Mouse (Mus musculus): ENCODE measurements around the gene Prr7. TPM values are rescaled to one million over a fixed set of nuclear protein-coding genes. Genes with fewer than 3 reads are reported as not detected.

Gene Prr7
- polyA plus RNA-seq, 1 experiment from 2014 or later, result 0.55 TPM

GRCm38 (mm10) chr13:55479008-55479407 lies 14.9 kb downstream of the Prr7 start:
- no peak overlapping the region for H3K4me2 ChIP-seq (ENCODE audit: low read length)
- no peaks in the 10 kb centered on the region for H3K27me3 ChIP-seq (replicated peaks; ENCODE audit: control insufficient read depth, insufficient read depth, low read length)
- H3K36me3 ChIP-seq (ENCODE audit: control insufficient read depth, insufficient read depth, low read length), result peaks cover 77% of the 10 kb centered on the region
- DNase-seq (ENCODE audit: low spot score) (no peak), ATAC-seq (replicated peaks; ENCODE audit: low FRiP score, low TSS enrichment, low read depth) (no peak)
- H3K4me1 ChIP-seq (replicated peaks; ENCODE audit: control insufficient read depth, insufficient read depth, low read length), result peaks cover 15% of the 10 kb centered on the region
- no peak overlapping the region for H3K9ac ChIP-seq (ENCODE audit: low read length)
- 82% methylated on average over 7 of the region's 7 CpGs for WGBS
- no peak overlapping the region for H3K27ac ChIP-seq (ENCODE audit: low read depth)
- no peak overlapping the region for H3K4me3 ChIP-seq (ENCODE audit: low read depth, low read length)
- H3K9me3 ChIP-seq (ENCODE audit: control insufficient read depth, low read length), result no peaks in the 10 kb centered on the region

GRCm38 (mm10) chr13:55479929-55480328 lies 15.9 kb downstream of the Prr7 start:
- Histone ChIP-seq H3K4me3 (ENCODE audit: low read depth, low read length) (no peak overlapping the region), H3K9ac (ENCODE audit: low read length) (no peak overlapping the region), H3K4me2 (ENCODE audit: low read length) (no peak overlapping the region), H3K36me3 (ENCODE audit: control insufficient read depth, insufficient read depth, low read length) (peaks cover 72% of the 10 kb centered on the region), H3K4me1 (replicated peaks; ENCODE audit: control insufficient read depth, insufficient read depth, low read length) (peaks cover 24% of the 10 kb centered on the region), H3K9me3 (ENCODE audit: control insufficient read depth, low read length) (no peaks in the 10 kb centered on the region), H3K27ac (ENCODE audit: low read depth) (no peak overlapping the region), H3K27me3 (replicated peaks; ENCODE audit: control insufficient read depth, insufficient read depth, low read length) (no peaks in the 10 kb centered on the region)
- DNase-seq (ENCODE audit: low spot score) (no peak), ATAC-seq (replicated peaks; ENCODE audit: low FRiP score, low TSS enrichment, low read depth) (no peak)

DNA sequence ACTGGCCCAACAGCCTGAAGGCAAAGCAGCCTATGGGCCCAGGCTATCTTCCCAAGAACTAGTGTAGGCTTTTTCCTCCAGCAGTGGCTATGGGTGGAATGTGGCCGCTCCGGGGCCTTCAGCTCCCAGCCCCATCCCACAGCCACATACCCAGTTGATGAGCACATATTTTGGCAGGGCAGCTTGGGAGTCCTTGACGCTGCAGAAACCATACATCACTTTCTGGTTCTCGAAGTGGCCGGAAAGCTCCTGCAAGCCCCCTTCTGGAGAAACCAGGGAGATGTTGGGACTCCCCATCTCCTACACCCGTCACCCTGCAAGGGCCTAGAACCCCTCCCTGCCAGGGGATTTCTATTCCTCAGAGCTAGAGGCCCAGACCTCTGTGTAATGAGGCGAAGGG lies 18.5 kb downstream of the Prr7 start:
- DNase-seq (ENCODE audit: low spot score) (no peak), ATAC-seq (replicated peaks; ENCODE audit: low FRiP score, low TSS enrichment, low read depth) (no peak)
- peaks cover 47% of the 10 kb centered on the region for H3K36me3 ChIP-seq (ENCODE audit: control insufficient read depth, insufficient read depth, low read length)
- H3K9ac ChIP-seq (ENCODE audit: low read length), result no peak overlapping the region
- peak overlapping the region; percentile 30; the same call in 1 of the 2 replicates for H3K4me2 ChIP-seq (ENCODE audit: low read length)
- H3K27me3 ChIP-seq (replicated peaks; ENCODE audit: control insufficient read depth, insufficient read depth, low read length), result no peaks in the 10 kb centered on the region
- peak overlapping the region; percentile 55; the same call in 1 of the 2 replicates for H3K27ac ChIP-seq (ENCODE audit: low read depth)
- peaks cover 44% of the 10 kb centered on the region for H3K4me1 ChIP-seq (replicated peaks; ENCODE audit: control insufficient read depth, insufficient read depth, low read length)
- H3K9me3 ChIP-seq (ENCODE audit: control insufficient read depth, low read length), result no peaks in the 10 kb centered on the region
- H3K4me3 ChIP-seq (ENCODE audit: low read depth, low read length), result no peak overlapping the region
- WGBS, result 65% methylated on average over 7 of the region's 7 CpGs

DNA sequence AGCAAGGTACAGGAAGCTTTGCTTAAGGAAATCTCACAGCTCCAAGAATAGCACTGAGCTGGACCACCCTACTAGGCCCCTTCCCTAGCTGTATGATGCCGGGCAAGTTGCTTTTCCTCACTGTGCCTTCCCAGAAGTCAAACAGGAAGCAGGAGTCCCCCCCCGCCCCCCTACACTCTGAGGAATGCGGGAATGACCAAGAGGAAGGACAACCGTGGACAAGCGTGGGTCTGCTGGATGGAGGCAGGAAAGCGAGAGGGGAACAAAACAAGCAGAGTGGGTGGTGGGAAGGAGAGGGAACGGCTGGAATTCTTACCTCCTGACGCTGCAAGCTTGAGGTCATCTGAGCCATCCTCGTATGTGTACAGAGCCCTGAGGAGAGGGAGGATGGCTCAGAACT lies 19.0 kb downstream of the Prr7 start:
- ATAC-seq (replicated peaks; ENCODE audit: low FRiP score, low TSS enrichment, low read depth), result no peak
- H3K4me3 ChIP-seq (ENCODE audit: low read depth, low read length), result no peak overlapping the region
- no peak overlapping the region; the same call in 1 of the 2 replicates for H3K9ac ChIP-seq (ENCODE audit: low read length)
- H3K9me3 ChIP-seq (ENCODE audit: control insufficient read depth, low read length), result no peaks in the 10 kb centered on the region
- peak overlapping the region; percentile 30 for H3K4me2 ChIP-seq (ENCODE audit: low read length)
- DNase-seq (ENCODE audit: low spot score), result no peak
- H3K36me3 ChIP-seq (ENCODE audit: control insufficient read depth, insufficient read depth, low read length), result peaks cover 43% of the 10 kb centered on the region
- H3K4me1 ChIP-seq (replicated peaks; ENCODE audit: control insufficient read depth, insufficient read depth, low read length), result peaks cover 44% of the 10 kb centered on the region
- WGBS, result 25% methylated on average over 9 of the region's 9 CpGs
- H3K27ac ChIP-seq (ENCODE audit: low read depth), result peak overlapping the region; percentile 55; the same call in 1 of the 2 replicates
- no peaks in the 10 kb centered on the region for H3K27me3 ChIP-seq (replicated peaks; ENCODE audit: control insufficient read depth, insufficient read depth, low read length)

GRCm38 (mm10) chr13:55483593-55483992 lies 19.5 kb downstream of the Prr7 start:
- H3K9me3 ChIP-seq (ENCODE audit: control insufficient read depth, low read length), result no peaks in the 10 kb centered on the region
- peaks cover 43% of the 10 kb centered on the region for H3K36me3 ChIP-seq (ENCODE audit: control insufficient read depth, insufficient read depth, low read length)
- peak overlapping the region; percentile 55 for H3K27ac ChIP-seq (ENCODE audit: low read depth)
- ATAC-seq (replicated peaks; ENCODE audit: low FRiP score, low TSS enrichment, low read depth), result no peak
- H3K4me2 ChIP-seq (ENCODE audit: low read length), result peak overlapping the region; percentile 30
- no peak overlapping the region for H3K4me3 ChIP-seq (ENCODE audit: low read depth, low read length)
- peaks cover 44% of the 10 kb centered on the region for H3K4me1 ChIP-seq (replicated peaks; ENCODE audit: control insufficient read depth, insufficient read depth, low read length)
- no peak for DNase-seq (ENCODE audit: low spot score)
- H3K27me3 ChIP-seq (replicated peaks; ENCODE audit: control insufficient read depth, insufficient read depth, low read length), result no peaks in the 10 kb centered on the region
- no peak overlapping the region; the same call in 1 of the 2 replicates for H3K9ac ChIP-seq (ENCODE audit: low read length)
- 49% methylated on average over 15 of the region's 15 CpGs for WGBS

GRCm38 (mm10) chr13:55484520-55485088 lies 20.5 kb downstream of the Prr7 start:
- 42% methylated on average over 7 of the region's 7 CpGs for WGBS
- Histone ChIP-seq H3K9ac (ENCODE audit: low read length) (no peak overlapping the region), H3K36me3 (ENCODE audit: control insufficient read depth, insufficient read depth, low read length) (peaks cover 36% of the 10 kb centered on the region), H3K4me2 (ENCODE audit: low read length) (peak overlapping the region; percentile 3), H3K4me3 (ENCODE audit: low read depth, low read length) (no peak overlapping the region), H3K27ac (ENCODE audit: low read depth) (no peak overlapping the region), H3K4me1 (replicated peaks; ENCODE audit: control insufficient read depth, insufficient read depth, low read length) (peaks cover 44% of the 10 kb centered on the region), H3K27me3 (replicated peaks; ENCODE audit: control insufficient read depth, insufficient read depth, low read length) (no peaks in the 10 kb centered on the region), H3K9me3 (ENCODE audit: control insufficient read depth, low read length) (no peaks in the 10 kb centered on the region)
- DNase-seq (ENCODE audit: low spot score) (no peak), ATAC-seq (replicated peaks; ENCODE audit: low FRiP score, low TSS enrichment, low read depth) (no peak)

GRCm38 (mm10) chr13:55486029-55486794 lies 22.1 kb downstream of the Prr7 start:
- H3K27ac ChIP-seq (ENCODE audit: low read depth), result peak overlapping the region; percentile 93; the same call in 1 of the 2 replicates
- no peak for DNase-seq (ENCODE audit: low spot score)

DNA sequence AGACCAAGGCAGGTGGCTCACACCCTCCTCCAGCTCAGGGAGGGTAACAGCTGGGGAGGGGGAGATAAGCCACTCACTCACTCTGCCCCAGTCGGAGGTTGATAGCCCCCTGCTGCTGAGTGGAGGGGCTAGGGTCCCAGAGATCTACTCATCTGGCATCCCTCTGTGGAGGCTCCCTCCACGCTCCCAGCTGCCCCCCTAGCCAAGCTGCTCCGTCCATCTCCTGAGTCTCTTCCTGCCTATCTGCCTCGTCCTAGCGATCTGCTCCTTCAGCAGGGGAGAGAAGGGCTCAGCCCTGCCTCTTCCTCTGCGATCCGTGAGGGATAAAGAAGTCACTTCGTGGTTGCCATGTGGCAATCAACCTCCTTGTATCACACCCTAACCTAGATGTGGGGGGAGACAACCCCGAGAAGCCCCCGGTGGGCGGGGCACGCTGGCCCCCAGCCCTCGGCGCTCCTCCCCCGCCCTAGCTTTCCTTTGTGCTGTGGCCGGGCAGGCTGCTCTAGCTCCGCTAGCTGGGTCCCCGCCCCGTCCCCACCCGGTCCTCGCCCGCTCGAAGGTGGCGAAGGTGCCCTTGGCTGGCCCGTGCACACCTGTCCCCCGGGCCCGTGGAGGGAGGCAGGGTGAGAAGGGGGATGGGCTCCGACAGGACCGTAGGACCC lies 23.0 kb downstream of the Prr7 start:
- no peak for DNase-seq (ENCODE audit: low spot score)
- WGBS, result under 1% methylated on average over 29 of the region's 29 CpGs
- Histone ChIP-seq H3K27me3 (replicated peaks; ENCODE audit: control insufficient read depth, insufficient read depth, low read length) (no peaks in the 10 kb centered on the region), H3K4me3 (ENCODE audit: low read depth, low read length) (peak overlapping the region; percentile 93), H3K4me1 (replicated peaks; ENCODE audit: control insufficient read depth, insufficient read depth, low read length) (peaks cover 44% of the 10 kb centered on the region), H3K9ac (ENCODE audit: low read length) (peak overlapping the region; percentile 98), H3K9me3 (ENCODE audit: control insufficient read depth, low read length) (no peaks in the 10 kb centered on the region), H3K36me3 (ENCODE audit: control insufficient read depth, insufficient read depth, low read length) (peaks cover 12% of the 10 kb centered on the region), H3K27ac (ENCODE audit: low read depth) (peak overlapping the region; percentile 93), H3K4me2 (ENCODE audit: low read length) (peak overlapping the region; percentile 93)
- ATAC-seq (replicated peaks; ENCODE audit: low FRiP score, low TSS enrichment, low read depth), result peak; percentile 67

More at GRCm38 (mm10) chr13:55486029-55486794, 22.1 kb downstream of the Prr7 start:
- 32% methylated on average over 14 of the region's 14 CpGs for WGBS
- peak overlapping the region; percentile 98 for H3K9ac ChIP-seq (ENCODE audit: low read length)
- H3K9me3 ChIP-seq (ENCODE audit: control insufficient read depth, low read length), result no peaks in the 10 kb centered on the region
- ATAC-seq (replicated peaks; ENCODE audit: low FRiP score, low TSS enrichment, low read depth), result 0 out of 2 replicates have a peak, but pooled peaks have one; percentile 7
- peak overlapping the region; percentile 93 for H3K4me3 ChIP-seq (ENCODE audit: low read depth, low read length)
- peaks cover 44% of the 10 kb centered on the region for H3K4me1 ChIP-seq (replicated peaks; ENCODE audit: control insufficient read depth, insufficient read depth, low read length)
- peak overlapping the region; percentile 93 for H3K4me2 ChIP-seq (ENCODE audit: low read length)
- no peaks in the 10 kb centered on the region for H3K27me3 ChIP-seq (replicated peaks; ENCODE audit: control insufficient read depth, insufficient read depth, low read length)
- peaks cover 20% of the 10 kb centered on the region for H3K36me3 ChIP-seq (ENCODE audit: control insufficient read depth, insufficient read depth, low read length)

Measured in intestine, embryonic 14.5 days (tissue).